Mouse (Mus musculus): ENCODE data around the gene Ncs1. TPM values are rescaled to one million over a fixed set of nuclear protein-coding genes. Genes with fewer than 3 reads are reported as not detected.

The Ncs1 gene
- polyA plus RNA-seq, 1 experiment from 2014 or later = 45.7 TPM

DNA sequence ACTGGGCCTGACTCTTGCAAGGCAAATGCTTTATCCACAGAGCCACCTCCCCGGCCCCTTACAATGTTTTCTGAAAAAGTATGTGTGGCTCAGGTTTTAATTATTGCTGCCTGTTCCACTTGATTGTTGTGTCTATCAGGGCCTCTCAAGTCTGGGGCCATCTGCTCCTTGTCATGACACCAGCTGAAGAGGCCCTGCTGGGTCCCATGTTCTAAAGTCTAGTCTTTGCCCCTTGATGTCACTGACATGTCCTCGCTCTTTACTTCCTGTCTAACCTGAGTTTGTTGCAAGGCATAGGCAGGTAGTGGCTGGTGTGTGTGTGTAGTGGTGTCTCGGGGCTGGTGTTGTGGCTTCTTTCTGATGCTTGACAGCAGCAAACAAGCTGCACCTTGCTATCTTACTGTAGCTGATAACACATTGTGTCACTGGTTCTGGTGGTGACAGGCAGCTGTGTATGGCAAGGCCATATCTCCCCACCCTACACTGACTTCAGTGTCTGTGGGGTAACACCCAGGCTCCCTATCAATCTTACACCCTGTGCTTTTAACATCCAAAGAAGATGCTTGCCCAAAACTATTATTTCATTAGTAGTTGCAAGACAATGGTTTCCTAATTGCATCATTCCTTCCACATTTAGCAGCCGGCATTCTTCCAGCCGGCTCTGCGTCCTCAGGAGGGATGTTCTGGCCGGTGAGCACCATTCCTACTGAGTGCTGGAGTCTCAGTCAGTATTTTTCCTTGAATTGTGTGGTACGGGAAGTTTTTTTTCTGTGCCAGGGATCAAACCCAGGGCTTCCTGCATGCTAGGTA lies 96.3 kb downstream of the Ncs1 start:
- H3K4me3 ChIP-seq = no peak overlapping the region
- no peak overlapping the region for H3K27ac ChIP-seq
- 60% methylated on average over 8 of the region's 8 CpGs for WGBS

More for the DNA sequence above, 96.3 kb downstream of the Ncs1 start:
- ATAC-seq (ENCODE audit: insufficient number of reproducible peaks, insufficient read depth, low FRiP score, low TSS enrichment, low read depth) = no peak
- Histone ChIP-seq H3K4me1 (peaks cover 16% of the 10 kb centered on the region), H3K9ac (no peak overlapping the region), H3K36me3 (no peaks in the 10 kb centered on the region), H3K27me3 (peaks cover 14% of the 10 kb centered on the region; the same call in 1 of the 2 replicates), H3K9me3 (no peaks in the 10 kb centered on the region), H3K4me2 (no peak overlapping the region)

Other genes with a start within 250 kb of the Ncs1 start
- 29.4 and 33.0 TPM in 2 replicates for gene Fnbp1, start 103.8 kb upstream of the Ncs1 start, polyA plus RNA-seq (2015; fragmentation: Nextera tagmentation; extraction: Ambion mirVana)
- gene Gpr107, start 93.5 kb upstream of the Ncs1 start, polyA plus RNA-seq (2015; fragmentation: Nextera tagmentation; extraction: Ambion mirVana) = 39.8 and 42.8 TPM in 2 replicates
- gene Hmcn2, start 68.6 kb downstream of the Ncs1 start, polyA plus RNA-seq (2015; fragmentation: Nextera tagmentation; extraction: Ambion mirVana) = 0.22 TPM in 1 of 2 replicates, not detected in the other
- 14.1 and 15.3 TPM in 2 replicates for gene Ass1, start 224.4 kb downstream of the Ncs1 start, polyA plus RNA-seq (2015; fragmentation: Nextera tagmentation; extraction: Ambion mirVana)

Measured in embryonic facial prominence, embryonic 13.5 days (tissue).